Mouse (Mus musculus) neural tube, embryonic 11.5 days (tissue): ENCODE results near the gene Ficd. TPM values are rescaled to one million over a fixed set of nuclear protein-coding genes. Genes with fewer than 3 reads are reported as not detected.

Experiments
- ATAC-seq: fragments of 200-750 bp; cut with Nextera tagmentation; 2 replicates; pipeline ENCODE4 v1.8.0; 2017; ENCODE audit warnings: moderate number of reproducible peaks, mild to moderate bottlenecking, moderate TSS enrichment, moderate library complexity; ENCODE audit not compliant: insufficient read depth, low FRiP score, low TSS enrichment
- DNase-seq: peaks from one replicate; pipeline ENCODE4 v3.0.0-alpha.2; 2015; ENCODE audit warnings: low spot score
- H3K27ac ChIP-seq: fragments of 300-500 bp; sonication (generic); 2 replicates; pipeline ENCODE4 v1.5.1; 2014; ENCODE audit warnings: low read depth, mild to moderate bottlenecking, low read length
- H3K27me3 ChIP-seq: fragments of 300-500 bp; sonication (generic); 2 replicates; pipeline ENCODE4 v1.6.1; 2014; ENCODE audit warnings: mild to moderate bottlenecking, low read length, mixed read lengths; ENCODE audit not compliant: control insufficient read depth, insufficient read depth
- H3K36me3 ChIP-seq: fragments of 300-500 bp; sonication (generic); 2 replicates; pipeline ENCODE4 v1.6.1; 2014; ENCODE audit warnings: mild to moderate bottlenecking, low read length, moderate library complexity, mixed read lengths; ENCODE audit not compliant: control insufficient read depth, insufficient read depth
- H3K4me1 ChIP-seq: fragments of 300-500 bp; sonication (generic); 2 replicates; pipeline ENCODE4 v1.6.1; 2014; ENCODE audit warnings: low read length, mixed read lengths; ENCODE audit not compliant: control insufficient read depth, insufficient read depth
- H3K4me2 ChIP-seq: fragments of 300-500 bp; sonication (generic); 2 replicates; pipeline ENCODE4 v1.6.1; 2014; ENCODE audit warnings: low read depth, mild to moderate bottlenecking, moderate library complexity
- H3K4me3 ChIP-seq: fragments of 300-500 bp; sonication (generic); 2 replicates; pipeline ENCODE4 v1.5.1; 2014; ENCODE audit warnings: low read depth, low read length
- H3K9ac ChIP-seq: fragments of 300-500 bp; sonication (generic); 2 replicates; pipeline ENCODE4 v1.6.1; 2014; ENCODE audit warnings: mild to moderate bottlenecking, low read length
- H3K9me3 ChIP-seq: fragments of 300-500 bp; sonication (generic); 2 replicates; pipeline ENCODE4 v1.6.1; 2016; ENCODE audit warnings: low read length; ENCODE audit not compliant: control insufficient read depth
- WGBS: fragments of 180-500 bp; shearing (Covaris S2); extraction: QIAGEN DNeasy Blood & Tissue Kit; methylation state at CpG from one replicate; pipeline ENCODE4 v1.1.7; 2014; 5-methylcytosine and 5-hydroxymethylcytosine counted together
- polyA plus RNA-seq: library from polyadenylated mRNA; unstranded; fragments of >200 nt; fragmentation: Nextera tagmentation; extraction: Ambion mirVana; gene quantifications from 2 replicates; pipeline ENCODE4 v1.2.1, GENCODE M21; 2014

Gene Ficd
- polyA plus RNA-seq, 1 experiment from 2014 or later = 4.7 TPM

DNA sequence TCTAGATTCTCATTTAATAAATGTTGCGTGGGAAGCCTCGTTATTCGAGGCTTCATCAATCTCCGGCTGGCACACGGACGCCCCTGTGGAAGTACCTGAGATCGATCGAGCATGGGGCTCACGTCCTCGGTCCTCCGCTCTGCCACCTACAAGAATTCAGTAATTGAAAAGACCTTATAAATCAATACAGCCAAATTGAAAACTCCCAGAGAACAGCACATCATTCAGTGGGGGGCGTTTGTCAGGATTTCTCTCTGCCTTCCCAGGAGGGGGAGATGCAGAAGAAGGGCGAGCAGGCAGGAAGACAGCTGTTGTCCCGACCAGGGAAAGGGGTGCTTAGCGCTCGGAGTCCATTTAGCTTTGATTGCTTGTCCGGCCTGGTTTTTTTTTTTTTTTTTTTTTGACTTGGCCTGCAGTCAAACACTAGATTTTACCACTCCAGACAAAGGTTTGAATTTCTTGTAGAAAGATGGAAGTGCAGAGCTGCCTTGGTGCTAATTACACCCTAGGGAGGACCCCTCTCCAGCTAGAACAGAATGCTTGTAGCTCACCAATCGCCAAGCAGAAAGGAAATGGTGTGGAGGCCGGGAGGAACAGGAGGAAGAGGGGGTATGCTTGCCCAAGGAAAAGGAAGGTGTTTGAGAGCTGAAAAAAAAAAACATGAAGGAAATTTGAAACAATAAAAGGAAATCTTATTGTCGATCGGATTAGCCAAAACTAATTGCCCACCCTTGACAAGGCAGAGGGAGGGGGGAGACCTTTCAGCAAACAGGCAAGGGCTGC, 31.6 kb upstream of the Ficd start:
- 58% methylated on average over 21 of the region's 21 CpGs for WGBS
- H3K4me3 ChIP-seq = no peak overlapping the region
- H3K4me1 ChIP-seq = no peaks in the 10 kb centered on the region; the same call in 1 of the 2 replicates
- no peaks in the 10 kb centered on the region for H3K9me3 ChIP-seq
- H3K27me3 ChIP-seq = no peaks in the 10 kb centered on the region
- no peaks in the 10 kb centered on the region for H3K36me3 ChIP-seq
- no peak for ATAC-seq
- no peak overlapping the region for H3K9ac ChIP-seq
- no peak overlapping the region for H3K4me2 ChIP-seq
- peak overlapping the region; percentile 23; the same call in 1 of the 2 replicates for H3K27ac ChIP-seq
- no peak for DNase-seq

DNA sequence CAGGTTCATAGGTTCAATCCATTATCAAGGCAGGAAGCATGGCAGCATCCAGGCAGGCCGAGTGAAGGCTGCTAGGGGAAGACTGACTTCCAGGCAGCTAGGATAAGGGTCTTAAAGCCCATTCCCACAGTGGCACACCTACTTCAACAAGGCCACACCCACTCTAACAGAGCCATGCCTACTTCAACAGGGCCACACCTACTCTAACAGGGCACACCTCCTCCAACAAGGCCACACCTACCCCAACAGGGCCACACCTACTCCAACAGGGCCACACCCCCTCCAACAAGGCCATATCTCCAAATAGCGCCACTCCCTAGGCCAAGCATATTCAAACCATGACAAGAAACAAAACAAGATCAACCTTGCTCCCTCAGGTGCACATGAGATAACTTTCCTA, 22.7 kb upstream of the Ficd start:
- no peaks in the 10 kb centered on the region for H3K36me3 ChIP-seq
- H3K9ac ChIP-seq = no peak overlapping the region
- no peak for DNase-seq
- no peaks in the 10 kb centered on the region for H3K27me3 ChIP-seq
- H3K9me3 ChIP-seq = no peaks in the 10 kb centered on the region
- no peak overlapping the region for H3K27ac ChIP-seq
- H3K4me3 ChIP-seq = no peak overlapping the region
- no peak for ATAC-seq
- 85% methylated on average over 2 of the region's 2 CpGs for WGBS
- no peak overlapping the region for H3K4me2 ChIP-seq
- peaks cover 3% of the 10 kb centered on the region; the same call in 1 of the 2 replicates for H3K4me1 ChIP-seq

DNA sequence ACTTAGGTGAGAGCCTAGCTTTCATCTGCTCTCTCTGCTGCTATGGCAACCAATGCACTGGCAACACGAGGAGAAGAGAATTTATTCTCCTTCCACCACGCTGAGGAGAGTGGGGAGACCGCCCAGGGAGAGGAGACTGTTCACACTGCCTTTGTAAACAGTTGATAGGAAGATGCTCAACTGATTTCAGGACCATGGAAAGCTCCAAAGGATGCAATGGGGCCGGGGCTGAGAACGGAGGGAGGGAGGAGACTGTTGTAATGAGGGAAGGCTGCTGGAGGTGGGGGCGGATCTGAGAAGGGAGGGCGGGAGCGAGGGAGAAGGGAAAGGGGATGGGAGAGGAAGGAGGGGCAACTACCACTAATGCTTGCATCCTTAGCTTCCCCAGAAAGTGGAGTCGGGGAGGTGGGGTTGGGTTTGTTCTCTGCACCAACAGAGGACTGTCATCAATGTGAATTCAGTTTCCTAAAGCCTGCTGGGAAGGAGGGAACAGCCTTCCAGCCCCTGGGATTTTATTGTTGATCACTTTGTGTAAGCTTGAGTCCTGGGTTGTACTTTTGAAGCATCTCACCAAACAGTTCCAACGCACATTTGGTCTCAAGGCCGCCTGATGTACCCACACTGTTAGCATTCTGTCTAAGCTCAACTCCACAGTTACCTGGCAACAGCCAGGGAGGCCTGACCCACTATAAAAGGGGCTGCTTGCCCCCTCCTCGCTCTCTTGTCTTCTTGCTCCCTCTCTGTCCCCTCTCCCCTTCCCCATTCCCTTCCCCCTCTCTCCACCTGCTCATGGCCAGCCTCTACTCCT, 18.8 kb upstream of the Ficd start:
- peaks cover 3% of the 10 kb centered on the region; the same call in 1 of the 2 replicates for H3K4me1 ChIP-seq
- peak; percentile 77 for DNase-seq
- peak overlapping the region; percentile 69 for H3K27ac ChIP-seq
- no peaks in the 10 kb centered on the region for H3K27me3 ChIP-seq
- H3K4me2 ChIP-seq = no peak overlapping the region
- ATAC-seq = peak; percentile 50; the same call in 1 of the 2 replicates
- H3K4me3 ChIP-seq = no peak overlapping the region
- H3K9me3 ChIP-seq = no peaks in the 10 kb centered on the region
- no peak overlapping the region for H3K9ac ChIP-seq
- WGBS = 6% methylated on average over 12 of the region's 12 CpGs
- H3K36me3 ChIP-seq = no peaks in the 10 kb centered on the region

DNA sequence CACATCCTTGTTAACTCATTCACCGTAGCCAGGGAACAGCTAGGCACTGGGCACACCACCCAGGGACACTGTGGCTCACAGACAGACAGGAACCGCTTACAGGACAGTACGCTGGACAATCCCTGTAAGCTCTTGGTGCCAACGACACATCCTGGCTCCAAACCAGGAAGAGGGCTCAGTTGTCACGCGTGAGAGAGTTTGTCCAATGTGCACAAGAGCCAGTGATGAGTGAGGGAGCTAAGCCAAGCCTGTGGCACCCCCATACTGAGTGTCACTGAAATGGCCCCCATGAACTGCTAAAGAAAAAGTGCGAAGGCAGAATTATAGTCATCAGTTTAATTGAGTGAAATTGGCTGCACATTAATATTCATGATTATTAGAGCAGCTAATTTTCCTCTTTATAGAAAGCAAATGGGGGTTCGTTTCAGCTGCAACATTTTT, 16.4 kb upstream of the Ficd start:
- no peak overlapping the region for H3K4me3 ChIP-seq
- H3K4me2 ChIP-seq = no peak overlapping the region
- no peak overlapping the region for H3K9ac ChIP-seq
- H3K9me3 ChIP-seq = no peaks in the 10 kb centered on the region
- H3K27me3 ChIP-seq = no peaks in the 10 kb centered on the region
- 82% methylated on average over 8 of the region's 8 CpGs for WGBS
- H3K4me1 ChIP-seq = peaks cover 5% of the 10 kb centered on the region; the same call in 1 of the 2 replicates
- ATAC-seq = no peak
- H3K36me3 ChIP-seq = no peaks in the 10 kb centered on the region
- no peak for DNase-seq
- H3K27ac ChIP-seq = no peak overlapping the region

DNA sequence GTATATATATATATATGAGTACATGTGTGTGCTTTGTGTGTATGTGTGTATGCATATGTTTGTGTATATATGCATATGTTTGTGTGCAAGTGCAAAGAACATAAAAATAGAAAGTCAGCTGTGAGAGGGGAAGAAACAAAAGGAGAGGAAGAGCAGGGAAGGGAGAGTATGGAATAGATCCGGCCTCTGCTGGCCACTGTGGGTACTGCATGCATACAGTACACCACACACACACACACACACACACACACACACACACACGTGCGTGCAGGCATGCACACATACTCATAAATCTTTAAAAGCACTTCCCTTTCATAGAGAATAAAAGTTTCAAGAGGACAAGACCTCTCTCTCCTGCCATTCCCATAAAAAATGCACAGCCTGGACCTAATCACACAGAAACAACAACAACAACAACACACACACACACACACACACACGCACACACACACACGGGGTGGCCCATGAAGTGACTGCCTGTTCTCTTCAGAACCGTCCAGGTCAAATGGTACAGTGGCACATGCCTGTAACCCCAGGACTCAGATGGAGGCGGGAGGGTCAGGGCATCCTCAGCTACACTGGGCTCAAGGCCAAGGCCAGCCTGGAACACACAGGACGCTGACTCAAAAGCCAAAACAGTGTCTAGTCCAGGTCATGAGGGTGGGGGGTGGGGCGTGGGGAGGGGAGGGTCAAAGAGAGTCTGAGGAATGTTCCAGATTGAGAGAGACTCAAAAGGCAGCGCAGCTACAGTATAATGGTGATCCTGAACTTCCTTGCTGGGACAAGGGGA, 13.2 kb upstream of the Ficd start:
- DNase-seq (no peak), ATAC-seq (no peak)
- Histone ChIP-seq H3K4me1 (peaks cover 2% of the 10 kb centered on the region; the same call in 1 of the 2 replicates), H3K4me2 (no peak overlapping the region), H3K36me3 (no peaks in the 10 kb centered on the region), H3K9ac (no peak overlapping the region), H3K9me3 (no peaks in the 10 kb centered on the region), H3K27me3 (no peaks in the 10 kb centered on the region), H3K4me3 (no peak overlapping the region), H3K27ac (no peak overlapping the region)
- WGBS = 93% methylated on average over 10 of the region's 10 CpGs

DNA sequence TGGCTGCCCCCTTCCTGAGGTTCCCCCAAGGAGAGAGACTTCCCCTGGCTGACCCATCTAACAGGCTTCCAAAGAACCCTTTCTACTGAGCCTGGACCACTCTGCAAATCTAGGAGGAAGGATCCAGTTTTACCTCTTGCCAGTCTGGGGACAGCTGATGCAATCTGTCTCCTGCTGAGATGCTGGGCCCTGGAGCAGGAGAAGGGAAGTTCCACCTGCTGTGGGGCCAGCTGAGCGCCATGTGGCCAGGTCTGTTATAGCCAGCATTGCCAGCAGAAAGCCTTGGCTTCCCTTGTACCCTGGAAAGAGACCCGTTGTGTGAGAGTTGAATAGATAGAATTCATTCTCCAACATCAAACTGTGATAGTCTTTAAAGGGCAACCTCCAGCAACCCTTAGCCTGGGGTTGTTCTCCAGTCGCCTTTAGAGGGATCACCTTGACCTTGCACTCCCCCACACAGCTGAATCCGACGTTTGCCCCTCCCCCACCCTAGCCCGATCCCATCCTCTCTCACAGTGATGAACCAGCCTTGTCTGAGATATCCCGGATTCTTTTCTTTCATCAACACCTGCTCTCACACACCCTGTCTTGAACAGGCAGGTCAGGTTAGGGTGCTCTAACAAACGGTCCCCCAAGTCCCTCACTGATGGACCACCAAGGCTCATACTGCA, 11.9 kb upstream of the Ficd start:
- no peak overlapping the region for H3K9ac ChIP-seq
- H3K27me3 ChIP-seq = no peaks in the 10 kb centered on the region
- no peaks in the 10 kb centered on the region for H3K36me3 ChIP-seq
- no peaks in the 10 kb centered on the region for H3K9me3 ChIP-seq
- no peak for ATAC-seq
- DNase-seq = no peak
- 41% methylated on average over 8 of the region's 8 CpGs for WGBS
- peaks cover 2% of the 10 kb centered on the region; the same call in 1 of the 2 replicates for H3K4me1 ChIP-seq
- no peak overlapping the region for H3K4me3 ChIP-seq
- no peak overlapping the region for H3K4me2 ChIP-seq
- no peak overlapping the region for H3K27ac ChIP-seq

DNA sequence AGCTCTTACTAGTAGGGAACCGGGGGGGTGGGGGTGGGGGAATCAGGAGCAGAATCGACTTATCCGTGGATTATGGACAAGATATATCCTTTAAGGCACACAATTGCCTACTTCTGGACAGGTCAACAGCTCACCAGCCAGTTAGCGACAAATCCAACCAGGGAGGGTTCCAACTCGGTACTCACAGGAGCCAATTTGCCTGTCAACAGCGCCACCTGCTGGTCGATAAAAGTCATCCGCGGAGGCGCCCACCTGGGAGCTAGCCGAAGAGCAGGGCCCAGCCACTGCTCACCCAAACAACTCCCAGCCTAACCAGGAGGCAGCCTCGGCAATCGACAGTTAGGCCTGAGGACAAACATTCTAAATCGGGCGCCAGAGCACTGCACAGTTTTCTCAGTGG, 11.2 kb upstream of the Ficd start, which contains the start of gene 1700069L16Rik:
TSS of gene 1700069L16Rik (minus strand) at position 327 of the 400 bp plus-strand sequence.
- Histone ChIP-seq H3K9me3 (no peaks in the 10 kb centered on the region), H3K27ac (no peak within 1 kb of the TSS), H3K9ac (no peak within 1 kb of the TSS), H3K27me3 (no peaks in the 10 kb centered on the region), H3K36me3 (no peaks in the 10 kb centered on the region), H3K4me3 (no peak within 1 kb of the TSS), H3K4me2 (no peak within 1 kb of the TSS), H3K4me1 (peaks cover 2% of the 10 kb centered on the region; the same call in 1 of the 2 replicates)
- 3% methylated on average over 15 of the region's 15 CpGs for WGBS
- ATAC-seq = peak; percentile 38; the same call in 1 of the 2 replicates
- peak; percentile 88 for DNase-seq

DNA sequence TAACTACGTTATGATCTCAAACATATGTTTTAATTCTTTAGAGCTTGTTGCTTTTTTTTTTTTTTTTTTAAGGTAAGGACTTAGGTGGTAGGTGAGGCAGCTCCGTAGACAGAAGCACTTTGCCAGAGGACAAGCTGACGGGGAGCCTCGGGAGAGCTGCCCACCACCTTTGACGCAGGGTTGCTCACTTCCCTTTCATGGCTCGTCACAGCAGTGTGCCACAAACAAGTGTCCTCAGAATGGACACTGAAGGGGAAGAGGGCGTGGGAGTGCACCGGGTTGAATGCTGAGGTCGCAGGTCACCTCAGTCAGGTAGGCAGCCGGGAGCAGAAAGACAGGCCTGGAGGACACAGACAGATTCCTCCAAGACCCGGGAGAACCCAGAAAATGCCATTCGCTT, 10.2 kb upstream of the Ficd start:
- ATAC-seq = no peak

More for the DNA sequence above, 10.2 kb upstream of the Ficd start:
- 73% methylated on average over 12 of the region's 12 CpGs for WGBS
- Histone ChIP-seq H3K27me3 (no peaks in the 10 kb centered on the region), H3K27ac (no peak overlapping the region), H3K36me3 (no peaks in the 10 kb centered on the region), H3K9ac (no peak overlapping the region), H3K4me2 (no peak overlapping the region), H3K4me1 (peaks cover 3% of the 10 kb centered on the region; the same call in 1 of the 2 replicates), H3K4me3 (no peak overlapping the region), H3K9me3 (no peaks in the 10 kb centered on the region)
- DNase-seq = no peak
